Mouse (Mus musculus): ENCODE results near the gene Gpcpd1. TPM values are rescaled to one million over a fixed set of nuclear protein-coding genes. Genes with fewer than 3 reads are reported as not detected.
"Not testable (repeated sequence)": the region's sequence is repeated elsewhere in the genome, so short reads cannot be mapped to it uniquely, and the experiment has no call there.

Gpcpd1 gene
- polyA plus RNA-seq, 1 experiment = 18.4 TPM

DNA sequence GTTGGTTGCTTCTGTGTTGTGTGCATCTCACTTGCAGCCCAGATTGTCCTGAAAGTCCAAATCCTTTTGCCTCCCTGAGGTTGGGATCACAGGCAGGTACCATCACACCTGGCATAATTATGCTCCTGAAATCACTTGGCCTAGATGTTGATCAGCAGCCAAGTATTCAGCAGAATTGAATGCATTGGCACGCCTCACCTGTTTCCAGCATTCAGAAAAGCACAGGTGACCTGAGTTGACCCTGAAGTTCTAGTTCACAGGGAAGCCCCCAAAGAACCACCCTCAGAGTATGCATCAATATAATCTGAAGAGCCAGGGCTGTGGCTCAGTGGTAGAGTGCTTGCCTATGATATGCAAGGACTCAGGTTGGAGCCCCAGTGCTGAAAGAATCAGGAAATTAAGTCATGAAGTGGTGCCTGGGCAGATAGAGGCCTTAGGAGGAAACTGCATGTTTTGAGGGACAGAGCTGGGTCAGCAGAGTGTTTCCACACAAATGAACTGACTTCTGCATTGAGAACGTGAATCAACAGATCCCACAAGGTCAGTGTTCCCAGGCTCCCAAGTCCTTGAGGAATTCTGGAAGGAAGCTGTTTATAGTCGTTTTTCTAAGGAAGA lies 10.4 kb upstream of the Gpcpd1 start:
- Histone ChIP-seq H3K4me3 (ENCODE audit: control insufficient read depth, low read depth, low read length) (no peak overlapping the region), H3K4me1 (ENCODE audit: control insufficient read depth, insufficient read depth, low read length) (no peaks in the 10 kb centered on the region), H3K27me3 (ENCODE audit: control insufficient read depth, insufficient read depth, low read length) (no peaks in the 10 kb centered on the region), H3K27ac (ENCODE audit: control insufficient read depth, insufficient read depth, low read depth, low read length) (no peak overlapping the region; the same call in 1 of the 2 replicates), H3K36me3 (ENCODE audit: control insufficient read depth, insufficient read depth, low read length) (no peaks in the 10 kb centered on the region)
- TF ChIP-seq POLR2A (IDR thresholded peaks at IDR 0.05; ENCODE audit: control insufficient read depth, low read depth, low read length) = no peak
- no peak for TF ChIP-seq CTCF (IDR thresholded peaks at IDR 0.05; ENCODE audit: control insufficient read depth, insufficient read depth, insufficient replicate concordance, low read depth, low read length)

DNA sequence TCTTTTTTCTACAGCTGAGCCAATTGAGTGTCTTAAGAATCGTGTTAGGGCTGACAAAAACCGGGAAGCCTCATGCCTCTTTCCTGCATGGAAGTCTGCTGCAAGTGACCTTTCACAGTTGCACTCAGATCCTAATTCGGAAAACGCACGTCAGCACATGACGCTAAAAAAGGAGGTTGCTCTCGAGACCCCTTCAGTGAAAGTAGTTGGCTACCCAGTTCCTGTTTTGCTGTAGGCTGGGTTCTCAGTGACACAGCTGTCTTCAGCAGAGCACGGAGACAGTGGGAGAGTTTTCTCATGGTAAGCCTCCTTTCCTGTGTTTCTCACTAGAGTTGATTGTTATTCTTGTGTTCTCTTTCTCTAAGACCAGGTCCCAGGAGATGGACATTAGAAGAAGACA lies 9.7 kb upstream of the Gpcpd1 start:
- Histone ChIP-seq H3K27ac (ENCODE audit: control insufficient read depth, insufficient read depth, low read depth, low read length) (no peak overlapping the region), H3K4me3 (ENCODE audit: control insufficient read depth, low read depth, low read length) (no peak overlapping the region), H3K4me1 (ENCODE audit: control insufficient read depth, insufficient read depth, low read length) (no peaks in the 10 kb centered on the region), H3K27me3 (ENCODE audit: control insufficient read depth, insufficient read depth, low read length) (no peaks in the 10 kb centered on the region), H3K36me3 (ENCODE audit: control insufficient read depth, insufficient read depth, low read length) (no peaks in the 10 kb centered on the region)
- no peak for TF ChIP-seq POLR2A (IDR thresholded peaks at IDR 0.05; ENCODE audit: control insufficient read depth, low read depth, low read length)
- no peak for TF ChIP-seq CTCF (IDR thresholded peaks at IDR 0.05; ENCODE audit: control insufficient read depth, insufficient read depth, insufficient replicate concordance, low read depth, low read length)

DNA sequence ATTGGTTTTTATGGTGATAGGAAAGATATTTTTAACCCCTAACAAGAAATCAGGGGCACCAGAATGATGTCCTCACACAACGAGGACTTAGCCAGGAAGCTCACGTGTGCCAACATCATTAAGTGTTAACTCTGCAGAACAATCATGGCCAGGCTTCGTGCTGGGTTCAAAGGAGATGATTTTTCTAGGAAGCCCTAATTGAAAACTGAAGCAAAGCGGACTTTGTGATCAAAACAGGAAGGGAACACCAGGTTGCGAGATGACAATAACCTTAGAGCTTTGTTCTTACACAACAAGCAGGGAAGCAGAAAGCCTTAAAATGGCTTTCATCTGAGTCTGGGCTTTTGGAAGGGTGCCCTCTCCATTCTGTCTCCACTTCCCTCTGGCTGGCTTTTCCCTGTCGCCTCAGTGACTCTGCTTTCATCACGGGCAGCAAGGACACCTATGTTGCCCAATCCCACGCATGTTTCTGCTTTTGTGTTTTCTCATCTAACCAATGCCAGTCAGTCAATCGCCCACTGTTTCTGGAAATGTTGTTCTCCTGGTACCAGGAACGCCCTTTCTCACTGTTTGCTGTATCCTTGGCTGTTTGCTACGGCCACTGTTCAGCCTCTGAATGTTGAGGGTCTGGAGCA lies 8.2 kb upstream of the Gpcpd1 start:
- TF ChIP-seq CTCF (IDR thresholded peaks at IDR 0.05; ENCODE audit: control insufficient read depth, insufficient read depth, insufficient replicate concordance, low read depth, low read length) = no peak
- TF ChIP-seq POLR2A (IDR thresholded peaks at IDR 0.05; ENCODE audit: control insufficient read depth, low read depth, low read length) = no peak
- Histone ChIP-seq H3K27ac (ENCODE audit: control insufficient read depth, insufficient read depth, low read depth, low read length) (peak overlapping the region; percentile 26; the same call in 1 of the 2 replicates), H3K4me1 (ENCODE audit: control insufficient read depth, insufficient read depth, low read length) (no peaks in the 10 kb centered on the region), H3K27me3 (ENCODE audit: control insufficient read depth, insufficient read depth, low read length) (no peaks in the 10 kb centered on the region), H3K36me3 (ENCODE audit: control insufficient read depth, insufficient read depth, low read length) (no peaks in the 10 kb centered on the region), H3K4me3 (ENCODE audit: control insufficient read depth, low read depth, low read length) (no peak overlapping the region)

GRCm38 (mm10) chr2:132592126-132592525 lies 4.6 kb upstream of the Gpcpd1 start:
- H3K4me3 ChIP-seq (ENCODE audit: control insufficient read depth, low read depth, low read length) = no peak overlapping the region
- no peak for TF ChIP-seq CTCF (IDR thresholded peaks at IDR 0.05; ENCODE audit: control insufficient read depth, insufficient read depth, insufficient replicate concordance, low read depth, low read length)
- no peak for TF ChIP-seq POLR2A (IDR thresholded peaks at IDR 0.05; ENCODE audit: control insufficient read depth, low read depth, low read length)
- H3K36me3 ChIP-seq (ENCODE audit: control insufficient read depth, insufficient read depth, low read length) = no peaks in the 10 kb centered on the region
- H3K27ac ChIP-seq (ENCODE audit: control insufficient read depth, insufficient read depth, low read depth, low read length) = no peak overlapping the region
- no peaks in the 10 kb centered on the region for H3K27me3 ChIP-seq (ENCODE audit: control insufficient read depth, insufficient read depth, low read length)
- no peaks in the 10 kb centered on the region for H3K4me1 ChIP-seq (ENCODE audit: control insufficient read depth, insufficient read depth, low read length)

DNA sequence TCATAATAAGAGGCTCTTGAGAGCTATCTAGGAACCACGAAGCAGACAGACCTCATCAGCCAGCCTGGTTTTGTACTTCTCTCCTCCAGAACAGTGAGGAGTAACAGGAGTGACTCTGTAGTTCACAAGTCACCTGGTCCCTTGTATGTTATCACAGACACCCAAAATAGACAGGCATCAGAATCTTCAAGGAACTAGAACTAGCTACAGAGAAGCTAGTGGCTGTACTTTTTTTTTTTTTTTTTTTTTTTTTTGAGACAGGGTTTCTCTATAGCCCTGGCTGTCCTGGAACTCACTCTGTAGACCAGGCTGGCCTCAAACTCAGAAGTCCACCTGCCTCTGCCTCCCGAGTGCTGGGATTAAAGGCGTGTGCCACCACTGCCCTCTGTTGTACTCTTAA lies 4.0 kb upstream of the Gpcpd1 start:
- not testable (repeated sequence) for H3K4me1 ChIP-seq (ENCODE audit: control insufficient read depth, insufficient read depth, low read length); H3K4me3 ChIP-seq (ENCODE audit: control insufficient read depth, low read depth, low read length); H3K36me3 ChIP-seq (ENCODE audit: control insufficient read depth, insufficient read depth, low read length); H3K27me3 ChIP-seq (ENCODE audit: control insufficient read depth, insufficient read depth, low read length); H3K27ac ChIP-seq (ENCODE audit: control insufficient read depth, insufficient read depth, low read depth, low read length)

- Histone ChIP-seq H3K36me3 (ENCODE audit: control insufficient read depth, insufficient read depth, low read length) (no peaks in the 10 kb centered on the region), H3K27ac (ENCODE audit: control insufficient read depth, insufficient read depth, low read depth, low read length) (no peak overlapping the region), H3K4me3 (ENCODE audit: control insufficient read depth, low read depth, low read length) (no peak overlapping the region), H3K4me1 (ENCODE audit: control insufficient read depth, insufficient read depth, low read length) (no peaks in the 10 kb centered on the region), H3K27me3 (ENCODE audit: control insufficient read depth, insufficient read depth, low read length) (no peaks in the 10 kb centered on the region)
- TF ChIP-seq POLR2A (IDR thresholded peaks at IDR 0.05; ENCODE audit: control insufficient read depth, low read depth, low read length) (no peak), CTCF (IDR thresholded peaks at IDR 0.05; ENCODE audit: control insufficient read depth, insufficient read depth, insufficient replicate concordance, low read depth, low read length) (no peak)
These were observed 2.5 kb upstream of the Gpcpd1 start for GRCm38 (mm10) chr2:132589906-132590538.

DNA sequence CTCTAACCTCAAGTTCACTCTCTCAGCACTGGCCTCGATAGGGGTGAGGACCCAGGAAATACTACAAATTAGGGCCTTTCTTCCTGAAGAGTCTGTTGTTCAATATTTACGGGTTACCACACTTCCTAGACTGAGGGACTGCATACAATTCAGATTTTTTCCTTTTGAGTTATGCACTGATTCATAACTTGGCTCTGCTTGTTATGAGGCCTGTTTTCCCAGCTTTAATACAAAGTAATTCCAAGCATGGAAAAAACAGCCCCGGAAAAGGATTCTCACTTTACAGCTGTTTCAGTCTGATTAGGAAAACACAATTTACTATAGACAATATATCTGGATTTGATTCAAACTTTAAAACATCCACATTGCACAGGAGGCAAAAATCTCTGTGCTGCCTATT lies 1.5 kb downstream of the Gpcpd1 start:
- Histone ChIP-seq H3K27ac (ENCODE audit: control insufficient read depth, insufficient read depth, low read depth, low read length) (no peak overlapping the region), H3K4me1 (ENCODE audit: control insufficient read depth, insufficient read depth, low read length) (no peaks in the 10 kb centered on the region), H3K27me3 (ENCODE audit: control insufficient read depth, insufficient read depth, low read length) (no peaks in the 10 kb centered on the region), H3K36me3 (ENCODE audit: control insufficient read depth, insufficient read depth, low read length) (no peaks in the 10 kb centered on the region), H3K4me3 (ENCODE audit: control insufficient read depth, low read depth, low read length) (no peak overlapping the region)
- TF ChIP-seq POLR2A (IDR thresholded peaks at IDR 0.05; ENCODE audit: control insufficient read depth, low read depth, low read length) (no peak), CTCF (IDR thresholded peaks at IDR 0.05; ENCODE audit: control insufficient read depth, insufficient read depth, insufficient replicate concordance, low read depth, low read length) (no peak)

All from testis, adult 2 months (tissue).